Mouse (Mus musculus) neural tube, embryonic 14.5 days (tissue): ENCODE measurements around the gene Ranbp10. TPM values are rescaled to one million over a fixed set of nuclear protein-coding genes. Genes with fewer than 3 reads are reported as not detected.

Experiments used
- ATAC-seq: fragments of 200-750 bp; cut with Nextera tagmentation; 2 replicates; pipeline ENCODE4 v1.8.0; 2017; ENCODE audit warnings: low read depth, mild to moderate bottlenecking, moderate TSS enrichment, moderate library complexity
- H3K27ac ChIP-seq: fragments of 300-500 bp; sonication (generic); 2 replicates; pipeline ENCODE4 v1.5.1; 2014; ENCODE audit warnings: low read depth, mild to moderate bottlenecking, control low read depth, low read length, moderate library complexity, mixed read lengths
- H3K27me3 ChIP-seq: fragments of 300-500 bp; sonication (generic); 2 replicates; pipeline ENCODE4 v1.6.1; 2014; ENCODE audit warnings: low read length; ENCODE audit not compliant: control insufficient read depth, insufficient read depth
- H3K36me3 ChIP-seq: fragments of 300-500 bp; sonication (generic); 2 replicates; pipeline ENCODE4 v1.6.1; 2014; ENCODE audit warnings: low read length, mixed read lengths; ENCODE audit not compliant: control insufficient read depth, insufficient read depth
- H3K4me1 ChIP-seq: fragments of 300-500 bp; sonication (generic); 2 replicates; pipeline ENCODE4 v1.6.1; 2014; ENCODE audit warnings: low read length; ENCODE audit not compliant: control insufficient read depth, insufficient read depth
- H3K4me2 ChIP-seq: fragments of 300-500 bp; sonication (generic); 2 replicates; pipeline ENCODE4 v1.6.1; 2014; ENCODE audit warnings: mild to moderate bottlenecking, low read depth, low read length, control low read depth
- H3K4me3 ChIP-seq: fragments of 300-500 bp; sonication (generic); 2 replicates; pipeline ENCODE4 v1.5.1; 2014; ENCODE audit warnings: low read depth, low read length, control low read depth, mixed read lengths
- H3K9ac ChIP-seq: fragments of 300-500 bp; sonication (generic); replicated peaks from 2 replicates; pipeline ENCODE4 v1.6.1; 2014; ENCODE audit warnings: low read depth, mild to moderate bottlenecking, control low read depth, low read length, mixed read lengths
- H3K9me3 ChIP-seq: fragments of 300-500 bp; sonication (generic); 2 replicates; pipeline ENCODE4 v1.6.1; 2016; ENCODE audit warnings: low read length; ENCODE audit not compliant: control insufficient read depth
- WGBS: fragments of 180-500 bp; shearing (Covaris S2); extraction: QIAGEN DNeasy Blood & Tissue Kit; methylation state at CpG from one replicate; pipeline ENCODE4 v1.1.7; 2014; 5-methylcytosine and 5-hydroxymethylcytosine counted together
- polyA plus RNA-seq: library from polyadenylated mRNA; unstranded; fragments of >200 nt; fragmentation: Nextera tagmentation; extraction: Ambion mirVana; gene quantifications from 2 replicates; pipeline ENCODE4 v1.2.1, GENCODE M21; 2014

Ranbp10 gene
- polyA plus RNA-seq, 1 experiment from 2014 or later = 14.7 TPM

GRCm38 (mm10) chr8:105813241-105813640 lies 13.9 kb downstream of the Ranbp10 start:
- Histone ChIP-seq H3K27ac (no peak overlapping the region), H3K9me3 (no peaks in the 10 kb centered on the region), H3K27me3 (no peaks in the 10 kb centered on the region), H3K9ac (no peak overlapping the region), H3K4me1 (no peaks in the 10 kb centered on the region), H3K4me3 (no peak overlapping the region), H3K36me3 (no peaks in the 10 kb centered on the region), H3K4me2 (no peak overlapping the region)
- WGBS = over 99% methylated on average over 6 of the region's 6 CpGs
- no peak for ATAC-seq

DNA sequence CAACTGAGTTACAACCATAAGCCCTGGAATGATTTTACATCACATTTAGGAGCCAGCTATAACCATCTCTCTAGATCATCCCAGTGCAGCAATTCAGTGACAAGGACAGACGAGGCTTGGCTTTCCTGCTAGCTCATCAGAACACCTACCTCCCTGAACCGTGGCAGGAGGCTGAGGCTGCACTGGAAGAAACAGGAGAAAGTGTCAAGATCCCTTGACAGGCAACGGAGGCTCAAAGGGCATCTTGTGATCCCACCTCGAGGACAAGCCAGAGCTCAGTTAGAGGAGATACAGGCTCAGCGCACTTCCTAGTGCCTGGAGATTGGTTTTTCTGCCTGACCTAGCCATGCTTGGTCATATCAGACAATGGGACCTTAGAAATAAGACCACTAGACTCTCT lies 14.6 kb downstream of the Ranbp10 start:
- 90% methylated on average over 5 of the region's 5 CpGs for WGBS
- Histone ChIP-seq H3K4me2 (no peak overlapping the region), H3K4me3 (no peak overlapping the region), H3K27me3 (no peaks in the 10 kb centered on the region), H3K9me3 (no peaks in the 10 kb centered on the region), H3K9ac (no peak overlapping the region), H3K4me1 (0 out of 2 replicates have a peak, but pooled peaks cover 2% of the 10 kb centered on the region), H3K27ac (no peak overlapping the region), H3K36me3 (no peaks in the 10 kb centered on the region)
- no peak for ATAC-seq

DNA sequence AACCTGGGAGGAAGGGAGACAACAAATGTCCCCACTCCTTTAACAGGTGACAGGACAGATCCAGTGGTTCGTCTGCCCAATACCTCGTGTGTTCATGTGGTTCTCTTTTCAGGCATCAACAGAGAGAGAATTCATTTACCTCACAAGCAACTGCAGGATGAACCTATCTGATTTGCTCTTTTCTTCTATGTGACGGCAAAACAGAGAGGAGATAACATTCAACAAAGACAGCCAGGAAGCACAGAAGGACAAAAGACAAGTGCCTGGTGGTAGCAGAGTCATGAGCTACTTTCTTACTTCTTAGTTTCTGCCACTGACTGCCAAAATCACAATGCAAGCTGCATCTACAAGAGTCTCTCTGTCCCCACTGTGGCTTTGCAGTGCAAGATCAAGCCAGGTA lies 15.6 kb downstream of the Ranbp10 start:
- Histone ChIP-seq H3K4me1 (0 out of 2 replicates have a peak, but pooled peaks cover 2% of the 10 kb centered on the region), H3K4me2 (no peak overlapping the region), H3K27ac (no peak overlapping the region), H3K9me3 (no peaks in the 10 kb centered on the region), H3K4me3 (no peak overlapping the region), H3K27me3 (no peaks in the 10 kb centered on the region), H3K36me3 (no peaks in the 10 kb centered on the region), H3K9ac (no peak overlapping the region)
- 85% methylated on average over 3 of the region's 3 CpGs for WGBS
- no peak for ATAC-seq

- H3K4me1 ChIP-seq = 0 out of 2 replicates have a peak, but pooled peaks cover 2% of the 10 kb centered on the region
- WGBS = 88% methylated on average over 10 of the region's 10 CpGs
- ATAC-seq = no peak
- no peaks in the 10 kb centered on the region for H3K36me3 ChIP-seq
- no peak overlapping the region for H3K27ac ChIP-seq
- no peak overlapping the region for H3K4me3 ChIP-seq
- no peaks in the 10 kb centered on the region for H3K9me3 ChIP-seq
- no peak overlapping the region for H3K9ac ChIP-seq
- no peak overlapping the region for H3K4me2 ChIP-seq
- no peaks in the 10 kb centered on the region for H3K27me3 ChIP-seq
Observed at GRCm38 (mm10) chr8:105811061-105811460, 16.1 kb downstream of the Ranbp10 start.

- H3K27ac ChIP-seq = no peak overlapping the region
- H3K4me1 ChIP-seq = 0 out of 2 replicates have a peak, but pooled peaks cover 2% of the 10 kb centered on the region
- 90% methylated on average over 6 of the region's 6 CpGs for WGBS
- H3K9me3 ChIP-seq = no peaks in the 10 kb centered on the region
- ATAC-seq = no peak
- H3K4me2 ChIP-seq = no peak overlapping the region
- H3K9ac ChIP-seq = no peak overlapping the region
- no peaks in the 10 kb centered on the region for H3K36me3 ChIP-seq
- no peak overlapping the region for H3K4me3 ChIP-seq
- H3K27me3 ChIP-seq = no peaks in the 10 kb centered on the region
Observed at GRCm38 (mm10) chr8:105810245-105810786, 16.8 kb downstream of the Ranbp10 start.

GRCm38 (mm10) chr8:105808480-105808879 lies 18.7 kb downstream of the Ranbp10 start:
- Histone ChIP-seq H3K9me3 (no peaks in the 10 kb centered on the region), H3K36me3 (peaks cover 6% of the 10 kb centered on the region; the same call in 1 of the 2 replicates), H3K4me2 (no peak overlapping the region), H3K27ac (no peak overlapping the region), H3K9ac (no peak overlapping the region), H3K4me1 (0 out of 2 replicates have a peak, but pooled peaks cover 2% of the 10 kb centered on the region), H3K27me3 (no peaks in the 10 kb centered on the region), H3K4me3 (no peak overlapping the region)
- WGBS = 95% methylated on average over 2 of the region's 2 CpGs
- no peak for ATAC-seq

- Histone ChIP-seq H3K4me2 (no peak overlapping the region), H3K4me1 (0 out of 2 replicates have a peak, but pooled peaks cover 2% of the 10 kb centered on the region), H3K27ac (no peak overlapping the region), H3K9ac (no peak overlapping the region), H3K36me3 (peaks cover 6% of the 10 kb centered on the region; the same call in 1 of the 2 replicates), H3K4me3 (no peak overlapping the region), H3K9me3 (no peaks in the 10 kb centered on the region), H3K27me3 (no peaks in the 10 kb centered on the region)
- no peak for ATAC-seq
- 89% methylated on average over 5 of the region's 5 CpGs for WGBS
Observed at GRCm38 (mm10) chr8:105807766-105808165, 19.4 kb downstream of the Ranbp10 start.

- no peak overlapping the region for H3K4me3 ChIP-seq
- peaks cover 6% of the 10 kb centered on the region; the same call in 1 of the 2 replicates for H3K36me3 ChIP-seq
- no peak overlapping the region for H3K9ac ChIP-seq
- 73% methylated on average over 1 of the region's 1 CpGs for WGBS
- 0 out of 2 replicates have a peak, but pooled peaks cover 2% of the 10 kb centered on the region for H3K4me1 ChIP-seq
- H3K9me3 ChIP-seq = no peaks in the 10 kb centered on the region
- no peaks in the 10 kb centered on the region for H3K27me3 ChIP-seq
- ATAC-seq = no peak
- no peak overlapping the region for H3K4me2 ChIP-seq
- no peak overlapping the region for H3K27ac ChIP-seq
Observed at GRCm38 (mm10) chr8:105805964-105806363, 21.2 kb downstream of the Ranbp10 start.

DNA sequence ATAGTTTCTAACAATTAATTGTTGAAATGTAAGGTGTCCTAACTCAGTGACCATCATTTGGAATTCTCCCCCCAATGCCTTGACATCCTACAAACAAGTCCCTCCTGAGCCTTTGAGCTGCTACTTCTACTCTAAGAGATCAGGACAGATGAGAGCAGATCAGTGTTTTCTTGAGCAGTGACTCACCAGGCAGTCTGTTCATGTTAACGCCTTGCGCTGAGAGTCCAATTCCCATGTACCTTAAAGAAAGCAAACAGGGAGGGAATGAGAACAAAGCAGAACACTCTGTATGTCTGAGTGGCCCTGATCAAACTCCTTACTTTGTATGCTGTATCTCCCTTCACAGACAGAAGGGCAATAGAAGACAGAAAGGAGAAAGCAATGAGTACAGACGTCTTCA lies 21.8 kb downstream of the Ranbp10 start:
- Histone ChIP-seq H3K27ac (no peak overlapping the region), H3K4me1 (0 out of 2 replicates have a peak, but pooled peaks cover 2% of the 10 kb centered on the region), H3K4me3 (no peak overlapping the region), H3K36me3 (peaks cover 6% of the 10 kb centered on the region; the same call in 1 of the 2 replicates), H3K4me2 (no peak overlapping the region), H3K9ac (no peak overlapping the region), H3K9me3 (no peaks in the 10 kb centered on the region), H3K27me3 (no peaks in the 10 kb centered on the region)
- ATAC-seq = no peak
- WGBS = 69% methylated on average over 3 of the region's 3 CpGs
